Mouse (Mus musculus) MEL (cell line): ENCODE measurements around the gene Tub.

ENCODE experiments used
- CTCF ChIP-seq, 3 experiments: IDR thresholded peaks in 2 of 3; conservative IDR thresholded peaks in 1 of 3; 2 replicates each; pipeline ENCODE4 v1.5.1; 2011 to 2012; ENCODE audit warnings: low read length in 3 of 3, low read depth in 2 of 3, mild to moderate bottlenecking in 2 of 3, improper control_type of control experiment in 1 of 3, inconsistent platforms in 1 of 3, mixed read lengths in 1 of 3, moderate library complexity in 1 of 3; ENCODE audit not compliant: control insufficient read depth in 1 of 3, insufficient read depth in 1 of 3, poor library complexity in 1 of 3, severe bottlenecking in 1 of 3
- EP300 ChIP-seq, 2 experiments: IDR thresholded peaks; 2 replicates each; pipeline ENCODE4 v1.6.1; 2011; ENCODE audit warnings: improper control_type of control experiment in 2 of 2, low read length in 2 of 2, low read depth in 1 of 2, mild to moderate bottlenecking in 1 of 2
- GABPA ChIP-seq: IDR thresholded peaks from 2 replicates; pipeline ENCODE4 v1.6.1; 2012; ENCODE audit warnings: low read depth, mild to moderate bottlenecking, inconsistent platforms, low read length, improper control_type of control experiment, moderate library complexity
- KAT2A ChIP-seq: conservative IDR thresholded peaks from 2 replicates; pipeline ENCODE4 v1.6.1; 2012; ENCODE audit warnings: low read depth, low read length, improper control_type of control experiment, inconsistent platforms
- NELFE ChIP-seq: IDR thresholded peaks from 2 replicates; pipeline ENCODE4 v1.6.1; 2011; ENCODE audit warnings: low read depth, low read length, improper control_type of control experiment
- POLR2AphosphoS5 ChIP-seq: IDR thresholded peaks from 2 replicates; pipeline ENCODE4 v1.6.1; 2012; ENCODE audit warnings: low read depth, borderline replicate concordance, mild to moderate bottlenecking, inconsistent platforms, low read length, moderate library complexity, mixed read lengths
- RAD21 ChIP-seq: IDR thresholded peaks from 2 replicates; pipeline ENCODE4 v1.6.1; 2011; ENCODE audit warnings: mild to moderate bottlenecking, low read depth, low read length, improper control_type of control experiment
- SMC3 ChIP-seq: IDR thresholded peaks from 2 replicates; pipeline ENCODE4 v1.6.1; 2011; ENCODE audit warnings: low read depth, low read length, improper control_type of control experiment
- TBP ChIP-seq: IDR thresholded peaks from 2 replicates; pipeline ENCODE4 v1.8.0; 2011; ENCODE audit warnings: low read depth, low read length, improper control_type of control experiment
- ZNF384 ChIP-seq: IDR thresholded peaks from 2 replicates; pipeline ENCODE4 v1.6.1; 2012; ENCODE audit warnings: low read depth, mild to moderate bottlenecking, inconsistent platforms, low read length, improper control_type of control experiment

- no peak for TF ChIP-seq CTCF (IDR thresholded peaks at IDR 0.05 in 2 of 3, conservative IDR thresholded peaks at IDR 0.05 in 1 of 3; ENCODE audit: control insufficient read depth in 1 of 3, insufficient read depth in 1 of 3, low read depth in 2 of 3, low read length in 3 of 3, poor library complexity in 1 of 3, severe bottlenecking in 1 of 3)
- no peak for TF ChIP-seq KAT2A
- no peak for TF ChIP-seq SMC3
- TF ChIP-seq TBP, result no peak
- no peak for TF ChIP-seq GABPA
- no peak for TF ChIP-seq NELFE
- TF ChIP-seq RAD21, result no peak
- no peak for TF ChIP-seq ZNF384
- TF ChIP-seq EP300 (IDR thresholded peaks at IDR 0.05; ENCODE audit: low read depth in 1 of 2, low read length in 2 of 2), result no peak
- no peak for TF ChIP-seq POLR2AphosphoS5
Measured at GRCm38 (mm10) chr7:109027721-109028120, 77.6 kb downstream of the Tub start.
